Comparison of ENCODE assay signal across 20 mouse cellular contexts in the genomic region with DNA sequence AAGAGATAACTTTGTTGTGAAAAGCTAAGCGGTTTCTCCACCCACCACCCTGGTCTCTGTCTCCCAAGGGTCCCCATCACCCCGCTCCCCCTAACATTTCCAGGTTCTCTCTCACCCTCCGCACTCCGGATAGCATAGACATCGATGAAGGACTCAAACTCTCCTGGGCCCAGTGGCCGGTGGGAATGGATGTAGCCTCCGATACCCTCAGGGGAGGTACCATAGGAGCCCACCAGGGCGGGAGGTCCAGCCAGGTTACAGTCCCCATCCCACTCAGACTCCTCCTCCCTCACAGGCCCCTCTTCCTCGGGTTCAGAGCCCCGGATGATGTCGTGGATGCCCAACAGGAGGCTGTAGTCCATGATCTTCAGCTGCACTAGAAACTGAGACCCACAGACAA. TPM values are rescaled to one million over a fixed set of nuclear protein-coding genes. Genes with fewer than 3 reads are reported as not detected.
DNase-seq lines count a peak whose midpoint lies in the region; ATAC-seq and TF ChIP-seq lines count a peak whose summit lies in the region.
"Had no signal": no experiment of that assay in that cellular context is flagged by ENCODE, and none has a peak within 500 bp of the region (broad histone marks: within the 10 kb centered on the region; RNA-seq: fewer than 3 reads in every experiment).

No protein-coding gene starts in this region.

- H3K9ac ChIP-seq in embryonic facial prominence, embryonic 11.5 days (replicated peaks; ENCODE audit: low read length), result no peak overlapping the region
- peak overlapping the region; percentile 24; the same call in 1 of the 2 replicates for H3K9ac ChIP-seq in hindbrain, embryonic 13.5 days
- no peak overlapping the region for H3K9ac ChIP-seq in hindbrain, embryonic 12.5 days
- H3K9ac ChIP-seq in midbrain, embryonic 12.5 days (replicated peaks), result 0 out of 2 replicates have a peak overlapping the region, but pooled peaks have one; percentile 24
- no peak overlapping the region for H3K9ac ChIP-seq in midbrain, embryonic 15.5 days
- H3K9ac ChIP-seq: forebrain, embryonic 13.5 days; forebrain, postnatal 0 days had no signal

- WGBS in embryonic facial prominence, embryonic 11.5 days, result 84% methylated on average over 11 of the region's 11 CpGs
- 85% methylated on average over 11 of the region's 11 CpGs for WGBS in embryonic facial prominence, embryonic 10.5 days
- 87% methylated on average over 11 of the region's 11 CpGs for WGBS in hindbrain, embryonic 13.5 days
- 89% methylated on average over 11 of the region's 11 CpGs for WGBS in hindbrain, embryonic 12.5 days
- 83% methylated on average over 11 of the region's 11 CpGs for WGBS in midbrain, embryonic 12.5 days
- WGBS in midbrain, embryonic 15.5 days, result 85% methylated on average over 11 of the region's 11 CpGs

- no peak for TF ChIP-seq CTCF in left cerebral cortex, adult 2 months (IDR thresholded peaks at IDR 0.05)

- ATAC-seq in embryonic facial prominence, embryonic 11.5 days (replicated peaks; ENCODE audit: insufficient number of reproducible peaks, low FRiP score, low TSS enrichment, low read depth), result no peak
- no peak for ATAC-seq in hindbrain, embryonic 13.5 days (ENCODE audit: low FRiP score)
- ATAC-seq in hindbrain, embryonic 12.5 days (ENCODE audit: low FRiP score), result no peak
- ATAC-seq in midbrain, embryonic 12.5 days (ENCODE audit: low FRiP score, low read depth), result no peak
- no peak for ATAC-seq in midbrain, embryonic 15.5 days (replicated peaks)
- ATAC-seq: CD4-positive, CD25-positive, alpha-beta regulatory T cell, adult 4 months; forebrain, embryonic 13.5 days; forebrain, postnatal 0 days had no signal

- DNase-seq in embryonic facial prominence, embryonic 11.5 days (ENCODE audit: low spot score), result no peak
- DNase-seq in embryonic facial prominence, embryonic 10.5 days (ENCODE audit: low spot score), result no peak
- DNase-seq in left cerebral cortex, adult 2 months (ENCODE audit: extremely low spot score in 1 of 2, low spot score in 2 of 2), result no peak
- no peak for DNase-seq in left cerebral cortex, adult 11 months (ENCODE audit: low spot score)
- DNase-seq: adrenal gland, postnatal 10 days; B cell, adult 2 months; cerebellum, adult 11 months; cerebellum, adult 8-10 months; cerebellum, postnatal 14 days; embryo, embryonic 11 days; forebrain, postnatal 0 days; gastrocnemius, postnatal 14 days; heart, postnatal 36 days had no signal

- no peaks in the 10 kb centered on the region; the same call in none of the 2 replicates for H3K36me3 ChIP-seq in embryonic facial prominence, embryonic 11.5 days (replicated peaks; ENCODE audit: control insufficient read depth, insufficient read depth, low read depth, low read length)
- H3K36me3 ChIP-seq in embryonic facial prominence, embryonic 10.5 days (replicated peaks), result peaks cover 71% of the 10 kb centered on the region
- peaks cover 68% of the 10 kb centered on the region for H3K36me3 ChIP-seq in hindbrain, embryonic 13.5 days
- H3K36me3 ChIP-seq in hindbrain, embryonic 12.5 days, result peaks cover 53% of the 10 kb centered on the region
- peaks cover 59% of the 10 kb centered on the region for H3K36me3 ChIP-seq in midbrain, embryonic 12.5 days
- H3K36me3 ChIP-seq in midbrain, embryonic 15.5 days (replicated peaks), result peaks cover 22% of the 10 kb centered on the region; the same call in 1 of the 2 replicates

- no peaks in the 10 kb centered on the region for H3K9me3 ChIP-seq in embryonic facial prominence, embryonic 11.5 days (replicated peaks; ENCODE audit: control insufficient read depth, low read length)
- H3K9me3 ChIP-seq in embryonic facial prominence, embryonic 10.5 days, result no peaks in the 10 kb centered on the region
- no peaks in the 10 kb centered on the region for H3K9me3 ChIP-seq in hindbrain, embryonic 13.5 days
- H3K9me3 ChIP-seq in hindbrain, embryonic 12.5 days (replicated peaks), result no peaks in the 10 kb centered on the region
- no peaks in the 10 kb centered on the region for H3K9me3 ChIP-seq in midbrain, embryonic 12.5 days
- H3K9me3 ChIP-seq in midbrain, embryonic 15.5 days, result no peaks in the 10 kb centered on the region
- H3K9me3 ChIP-seq: forebrain, embryonic 13.5 days had no signal

- peaks cover 3% of the 10 kb centered on the region; the same call in 1 of the 2 replicates for H3K4me1 ChIP-seq in embryonic facial prominence, embryonic 11.5 days (ENCODE audit: control insufficient read depth, insufficient read depth, low read length)
- peaks cover 37% of the 10 kb centered on the region for H3K4me1 ChIP-seq in embryonic facial prominence, embryonic 10.5 days
- H3K4me1 ChIP-seq in hindbrain, embryonic 13.5 days (replicated peaks), result peaks cover 20% of the 10 kb centered on the region
- peaks cover 14% of the 10 kb centered on the region for H3K4me1 ChIP-seq in hindbrain, embryonic 12.5 days
- H3K4me1 ChIP-seq in midbrain, embryonic 12.5 days, result peaks cover 14% of the 10 kb centered on the region
- peaks cover 18% of the 10 kb centered on the region for H3K4me1 ChIP-seq in midbrain, embryonic 15.5 days

- intact Hi-C loops in left cerebral cortex, adult 2 months (cut with DNase I), result no loop called here

- no peak overlapping the region for H3K4me2 ChIP-seq in embryonic facial prominence, embryonic 11.5 days (ENCODE audit: low read depth, low read length)
- no peak overlapping the region for H3K4me2 ChIP-seq in hindbrain, embryonic 13.5 days
- no peak overlapping the region for H3K4me2 ChIP-seq in hindbrain, embryonic 12.5 days (replicated peaks)
- H3K4me2 ChIP-seq in midbrain, embryonic 12.5 days (replicated peaks), result no peak overlapping the region
- H3K4me2 ChIP-seq in midbrain, embryonic 15.5 days, result no peak overlapping the region
- H3K4me2 ChIP-seq: forebrain, embryonic 13.5 days; heart, embryonic 11.5 days had no signal

- H3K4me3 ChIP-seq in embryonic facial prominence, embryonic 11.5 days (ENCODE audit: low read depth, low read length), result no peak overlapping the region
- H3K4me3 ChIP-seq in embryonic facial prominence, embryonic 10.5 days, result no peak overlapping the region
- no peak overlapping the region for H3K4me3 ChIP-seq in hindbrain, embryonic 13.5 days
- no peak overlapping the region for H3K4me3 ChIP-seq in hindbrain, embryonic 12.5 days
- H3K4me3 ChIP-seq in left cerebral cortex, adult 2 months, result no peak overlapping the region
- H3K4me3 ChIP-seq in midbrain, embryonic 12.5 days, result no peak overlapping the region
- no peak overlapping the region for H3K4me3 ChIP-seq in midbrain, embryonic 15.5 days
- H3K4me3 ChIP-seq: forebrain, embryonic 13.5 days had no signal

- H3K27ac ChIP-seq in embryonic facial prominence, embryonic 11.5 days (replicated peaks; ENCODE audit: low read depth, low read length), result 0 out of 2 replicates have a peak overlapping the region, but pooled peaks have one; percentile 8
- H3K27ac ChIP-seq in embryonic facial prominence, embryonic 10.5 days (replicated peaks), result no peak overlapping the region
- H3K27ac ChIP-seq in hindbrain, embryonic 13.5 days, result no peak overlapping the region
- H3K27ac ChIP-seq in hindbrain, embryonic 12.5 days, result no peak overlapping the region
- H3K27ac ChIP-seq in left cerebral cortex, adult 2 months, result peak overlapping the region; percentile 57; the same call in 1 of the 2 replicates
- H3K27ac ChIP-seq in midbrain, embryonic 12.5 days (replicated peaks), result no peak overlapping the region
- no peak overlapping the region for H3K27ac ChIP-seq in midbrain, embryonic 15.5 days
- H3K27ac ChIP-seq: forebrain, embryonic 13.5 days had no signal

- no peaks in the 10 kb centered on the region for H3K27me3 ChIP-seq in embryonic facial prominence, embryonic 11.5 days (ENCODE audit: control insufficient read depth, insufficient read depth, low read length)
- H3K27me3 ChIP-seq in embryonic facial prominence, embryonic 10.5 days (replicated peaks; ENCODE audit: low read depth, poor library complexity, severe bottlenecking), result no peaks in the 10 kb centered on the region
- H3K27me3 ChIP-seq in hindbrain, embryonic 13.5 days, result no peaks in the 10 kb centered on the region
- H3K27me3 ChIP-seq in hindbrain, embryonic 12.5 days, result no peaks in the 10 kb centered on the region
- H3K27me3 ChIP-seq in midbrain, embryonic 12.5 days, result no peaks in the 10 kb centered on the region
- no peaks in the 10 kb centered on the region for H3K27me3 ChIP-seq in midbrain, embryonic 15.5 days (replicated peaks)
- H3K27me3 ChIP-seq: forebrain, embryonic 13.5 days had no signal

RNA-seq across cellular contexts. Expression of a gene that starts 3.9 kb away (rescaled TPM):
- polyA plus RNA-seq in embryonic facial prominence, embryonic 11.5 days (2014; fragmentation: Nextera tagmentation; extraction: Ambion mirVana), result 93.8 and 108 TPM in 2 replicates
- polyA plus RNA-seq in embryonic facial prominence, embryonic 10.5 days (2016; fragmentation: Nextera tagmentation; extraction: Ambion mirVana), result 107 and 115 TPM in 2 replicates
- polyA plus RNA-seq in hindbrain, embryonic 13.5 days (2015; fragmentation: Nextera tagmentation; extraction: Ambion mirVana), result 211 and 221 TPM in 2 replicates
- polyA plus RNA-seq in hindbrain, embryonic 12.5 days (2016; fragmentation: Nextera tagmentation; extraction: Ambion mirVana), result 199 and 203 TPM in 2 replicates
- total RNA-seq in left cerebral cortex, adult 2 months (2021), result 100 to 1,000 TPM; 207 to 223 TPM
- 204 and 205 TPM in 2 replicates for polyA plus RNA-seq in midbrain, embryonic 12.5 days (2016; fragmentation: Nextera tagmentation; extraction: Ambion mirVana)
- polyA plus RNA-seq in midbrain, embryonic 15.5 days (2015; fragmentation: Nextera tagmentation; extraction: Ambion mirVana), result 288 and 297 TPM in 2 replicates

RNA-seq across cellular contexts. Expression of a gene that starts 9.6 kb away (rescaled TPM):
- 32.7 and 38.4 TPM in 2 replicates for polyA plus RNA-seq in embryonic facial prominence, embryonic 11.5 days (2014; fragmentation: Nextera tagmentation; extraction: Ambion mirVana)
- polyA plus RNA-seq in embryonic facial prominence, embryonic 10.5 days (2016; fragmentation: Nextera tagmentation; extraction: Ambion mirVana), result 26.9 and 29.6 TPM in 2 replicates
- 28.4 and 30.7 TPM in 2 replicates for polyA plus RNA-seq in hindbrain, embryonic 13.5 days (2015; fragmentation: Nextera tagmentation; extraction: Ambion mirVana)
- 52.2 and 61.4 TPM in 2 replicates for polyA plus RNA-seq in hindbrain, embryonic 12.5 days (2016; fragmentation: Nextera tagmentation; extraction: Ambion mirVana)
- 100 to 1,000 TPM; 198 to 208 TPM for total RNA-seq in left cerebral cortex, adult 2 months (2021)
- 39.6 and 46.1 TPM in 2 replicates for polyA plus RNA-seq in midbrain, embryonic 12.5 days (2016; fragmentation: Nextera tagmentation; extraction: Ambion mirVana)
- 20.6 and 21.9 TPM in 2 replicates for polyA plus RNA-seq in midbrain, embryonic 15.5 days (2015; fragmentation: Nextera tagmentation; extraction: Ambion mirVana)

RNA-seq across cellular contexts. Expression of a gene that starts 11.9 kb away (rescaled TPM):
- polyA plus RNA-seq in embryonic facial prominence, embryonic 11.5 days (2014; fragmentation: Nextera tagmentation; extraction: Ambion mirVana), result 14.7 and 17.8 TPM in 2 replicates
- 25.3 and 25.9 TPM in 2 replicates for polyA plus RNA-seq in embryonic facial prominence, embryonic 10.5 days (2016; fragmentation: Nextera tagmentation; extraction: Ambion mirVana)
- polyA plus RNA-seq in hindbrain, embryonic 13.5 days (2015; fragmentation: Nextera tagmentation; extraction: Ambion mirVana), result 20.0 and 22.1 TPM in 2 replicates
- polyA plus RNA-seq in hindbrain, embryonic 12.5 days (2016; fragmentation: Nextera tagmentation; extraction: Ambion mirVana), result 23.2 and 24.9 TPM in 2 replicates
- 100 to 1,000 TPM; 113 to 115 TPM for total RNA-seq in left cerebral cortex, adult 2 months (2021)
- polyA plus RNA-seq in midbrain, embryonic 12.5 days (2016; fragmentation: Nextera tagmentation; extraction: Ambion mirVana), result 17.0 and 18.1 TPM in 2 replicates
- 17.9 and 18.7 TPM in 2 replicates for polyA plus RNA-seq in midbrain, embryonic 15.5 days (2015; fragmentation: Nextera tagmentation; extraction: Ambion mirVana)

RNA-seq across cellular contexts. Expression of a gene that starts 19.0 kb away (rescaled TPM):
- polyA plus RNA-seq in embryonic facial prominence, embryonic 11.5 days (2014; fragmentation: Nextera tagmentation; extraction: Ambion mirVana), result 1.1 and 2.0 TPM in 2 replicates
- polyA plus RNA-seq in embryonic facial prominence, embryonic 10.5 days (2016; fragmentation: Nextera tagmentation; extraction: Ambion mirVana), result 2.1 and 2.9 TPM in 2 replicates
- polyA plus RNA-seq in hindbrain, embryonic 13.5 days (2015; fragmentation: Nextera tagmentation; extraction: Ambion mirVana), result 1.0 and 1.1 TPM in 2 replicates
- polyA plus RNA-seq in hindbrain, embryonic 12.5 days (2016; fragmentation: Nextera tagmentation; extraction: Ambion mirVana), result 1.2 and 2.2 TPM in 2 replicates
- total RNA-seq in left cerebral cortex, adult 2 months (2021), result 1 to 10 TPM; 3.8 TPM
- 0.89 and 1.1 TPM in 2 replicates for polyA plus RNA-seq in midbrain, embryonic 12.5 days (2016; fragmentation: Nextera tagmentation; extraction: Ambion mirVana)
- polyA plus RNA-seq in midbrain, embryonic 15.5 days (2015; fragmentation: Nextera tagmentation; extraction: Ambion mirVana), result 0.94 and 0.98 TPM in 2 replicates

RNA-seq across cellular contexts. Expression of a gene that starts 34.4 kb away (rescaled TPM):
- polyA plus RNA-seq in embryonic facial prominence, embryonic 11.5 days (2014; fragmentation: Nextera tagmentation; extraction: Ambion mirVana), result 4.9 and 5.2 TPM in 2 replicates
- 3.0 and 3.8 TPM in 2 replicates for polyA plus RNA-seq in embryonic facial prominence, embryonic 10.5 days (2016; fragmentation: Nextera tagmentation; extraction: Ambion mirVana)
- polyA plus RNA-seq in hindbrain, embryonic 13.5 days (2015; fragmentation: Nextera tagmentation; extraction: Ambion mirVana), result 40.6 and 42.3 TPM in 2 replicates
- 21.6 and 25.8 TPM in 2 replicates for polyA plus RNA-seq in hindbrain, embryonic 12.5 days (2016; fragmentation: Nextera tagmentation; extraction: Ambion mirVana)
- 100 to 1,000 TPM; 122 to 125 TPM for total RNA-seq in left cerebral cortex, adult 2 months (2021)
- polyA plus RNA-seq in midbrain, embryonic 12.5 days (2016; fragmentation: Nextera tagmentation; extraction: Ambion mirVana), result 15.2 and 17.7 TPM in 2 replicates
- 62.2 and 62.3 TPM in 2 replicates for polyA plus RNA-seq in midbrain, embryonic 15.5 days (2015; fragmentation: Nextera tagmentation; extraction: Ambion mirVana)

Comparison
In these comparisons a context has a peak if more than half of its experiments do, and no peak if none do; other contexts are left out.
1. H3K27ac ChIP-seq: peak in embryonic facial prominence, embryonic 11.5 days (single experiment) and left cerebral cortex, adult 2 months (single experiment); none in embryonic facial prominence, embryonic 10.5 days (single experiment), hindbrain, embryonic 13.5 days (single experiment), hindbrain, embryonic 12.5 days (single experiment), midbrain, embryonic 12.5 days (single experiment) and midbrain, embryonic 15.5 days (single experiment).
2. H3K9ac ChIP-seq: peak in hindbrain, embryonic 13.5 days (single experiment) and midbrain, embryonic 12.5 days (single experiment); none in embryonic facial prominence, embryonic 11.5 days (single experiment), hindbrain, embryonic 12.5 days (single experiment) and midbrain, embryonic 15.5 days (single experiment).